Mouse (Mus musculus) layer of hippocampus, postnatal 36 days (tissue): ENCODE results near the gene Myh9. TPM values are rescaled to one million over a fixed set of nuclear protein-coding genes. Genes with fewer than 3 reads are reported as not detected.

Experiments used
- DNase-seq, 2 experiments: peaks; one replicate each; pipeline ENCODE4 v3.0.0; 2022
- total RNA-seq, 2 experiments: library from RNA; stranded (reverse); gene quantifications; 2 replicates each; pipeline ENCODE4 v1.2.3; 2021

Gene Myh9
- total RNA-seq, 2 experiments from 2014 or later: 92.4 to 103 TPM

DNA sequence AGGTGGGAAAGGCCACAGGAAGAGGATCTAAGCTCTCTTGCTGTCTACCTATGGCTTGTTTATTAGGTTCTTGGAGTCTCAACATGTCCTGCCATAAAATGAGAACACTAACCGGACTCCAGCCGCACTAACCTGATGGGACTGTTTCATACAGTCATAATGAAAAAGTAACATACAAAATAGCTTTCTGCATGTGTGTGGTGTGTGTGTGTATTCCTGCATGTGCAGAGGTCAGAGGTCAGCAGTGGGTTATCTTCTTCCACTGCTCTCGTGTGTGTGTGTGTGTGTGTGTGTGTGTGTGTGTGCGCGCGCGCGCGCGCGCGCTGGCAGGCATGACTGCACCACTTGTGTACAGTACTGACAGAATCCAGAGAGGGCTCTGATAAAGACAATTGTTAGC lies 13.7 kb downstream of the Myh9 start:
- DNase-seq: no peak

- no peak for DNase-seq
Measured at GRCm38 (mm10) chr15:77827794-77828193, 14.2 kb downstream of the Myh9 start.

DNA sequence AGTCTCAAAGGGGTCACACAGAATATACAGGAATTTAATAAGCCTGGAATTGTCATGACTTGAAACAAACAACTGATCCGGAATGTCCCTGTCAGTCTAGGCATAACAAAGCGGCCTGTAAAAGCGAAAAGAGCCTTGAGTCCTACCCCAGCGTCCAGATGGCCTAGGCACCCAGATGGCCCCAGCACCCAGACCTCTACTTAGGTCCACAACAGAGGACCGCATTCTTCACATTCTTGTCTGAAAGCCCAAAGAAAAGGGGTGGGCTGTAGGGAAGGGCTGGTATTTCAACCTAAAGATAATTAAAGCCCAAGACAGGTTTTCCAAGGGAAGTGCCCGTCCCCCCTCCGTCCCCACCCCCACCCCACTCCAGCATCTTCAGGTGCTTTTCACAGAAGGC lies 14.6 kb downstream of the Myh9 start:
- DNase-seq: no peak

GRCm38 (mm10) chr15:77825382-77825781 lies 16.6 kb downstream of the Myh9 start:
- DNase-seq: no peak

DNA sequence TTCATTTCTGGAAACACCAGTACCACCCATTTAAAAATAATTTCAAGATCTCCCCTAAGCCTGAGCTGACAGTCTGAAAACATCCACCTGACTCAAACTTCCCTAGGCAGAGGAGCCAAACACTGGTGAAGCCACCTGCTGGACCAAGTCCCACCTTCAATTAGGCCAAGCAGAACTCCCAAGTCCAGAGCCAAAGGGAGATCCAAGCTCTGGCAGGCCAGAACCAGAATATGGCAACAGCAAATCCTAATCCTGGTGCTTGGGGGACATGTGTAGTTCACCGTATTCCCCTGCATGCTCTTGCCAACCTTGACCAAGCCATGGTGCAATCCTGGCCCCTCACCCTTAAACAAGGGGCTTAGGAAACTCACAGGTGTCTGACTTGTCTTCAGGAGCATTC lies 17.7 kb downstream of the Myh9 start:
- DNase-seq: no peak

- no peak for DNase-seq
Measured at GRCm38 (mm10) chr15:77823634-77824033, 18.3 kb downstream of the Myh9 start.

- DNase-seq: no peak
Measured at GRCm38 (mm10) chr15:77823196-77823595, 18.8 kb downstream of the Myh9 start.

DNA sequence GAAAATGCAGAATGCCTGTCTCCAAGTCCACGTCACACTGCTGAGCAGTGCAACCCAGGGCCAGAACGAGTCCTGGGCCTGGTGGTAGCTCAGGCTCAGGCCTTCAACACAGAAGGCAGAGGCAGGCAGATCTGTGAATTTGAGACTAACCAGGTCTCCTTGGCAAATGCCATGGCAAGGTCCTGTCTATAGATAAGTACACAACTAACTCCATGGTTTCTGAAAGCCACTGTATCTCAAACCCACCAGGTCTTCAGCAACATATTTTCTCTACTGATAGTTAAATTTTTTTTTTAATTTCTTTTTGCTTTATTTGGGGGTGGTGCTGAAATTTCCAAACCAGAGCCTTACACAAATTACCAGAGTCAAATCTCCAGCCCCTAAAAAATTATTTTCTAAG lies 19.3 kb downstream of the Myh9 start:
- no peak for DNase-seq

DNA sequence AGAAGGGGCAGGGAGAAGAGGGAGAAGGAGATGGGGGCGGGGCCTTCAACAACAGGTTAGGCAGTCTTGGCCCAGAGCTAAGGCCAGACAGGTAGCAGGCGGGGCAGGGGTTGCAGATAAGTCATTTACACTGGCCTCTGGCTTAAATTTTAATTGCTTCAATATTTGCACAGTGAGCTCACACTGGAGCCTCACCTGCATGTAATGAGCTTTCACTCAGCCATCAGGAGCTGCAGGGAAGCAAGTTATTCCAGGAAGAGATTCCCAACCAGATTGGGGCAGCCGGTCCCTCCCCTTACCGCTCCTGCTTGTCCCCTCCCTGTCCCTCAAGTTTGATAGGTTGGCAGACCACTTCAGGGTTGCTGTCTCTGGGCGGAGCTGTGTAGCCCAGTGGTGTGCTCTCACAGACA lies 19.9 kb downstream of the Myh9 start:
- DNase-seq: no peak

DNA sequence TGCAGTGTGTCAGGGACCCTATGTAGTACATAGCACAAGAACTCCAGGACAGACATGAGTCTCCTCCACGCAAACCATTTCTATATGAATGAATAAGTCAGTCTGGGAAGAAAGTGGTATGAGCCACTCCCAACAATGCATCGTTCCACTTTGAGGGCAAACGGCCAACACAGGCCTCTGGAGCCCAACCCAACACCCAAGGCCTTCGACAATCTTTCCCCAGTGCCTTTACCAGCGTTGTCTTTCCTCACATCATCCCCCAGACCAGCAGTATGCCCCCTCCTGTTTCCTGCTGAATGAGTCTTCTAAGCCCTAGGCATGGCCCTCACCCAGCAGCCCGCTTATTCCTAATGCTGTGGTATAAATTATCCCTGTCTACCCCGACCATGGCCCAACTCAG lies 20.6 kb downstream of the Myh9 start:
- no peak for DNase-seq

DNA sequence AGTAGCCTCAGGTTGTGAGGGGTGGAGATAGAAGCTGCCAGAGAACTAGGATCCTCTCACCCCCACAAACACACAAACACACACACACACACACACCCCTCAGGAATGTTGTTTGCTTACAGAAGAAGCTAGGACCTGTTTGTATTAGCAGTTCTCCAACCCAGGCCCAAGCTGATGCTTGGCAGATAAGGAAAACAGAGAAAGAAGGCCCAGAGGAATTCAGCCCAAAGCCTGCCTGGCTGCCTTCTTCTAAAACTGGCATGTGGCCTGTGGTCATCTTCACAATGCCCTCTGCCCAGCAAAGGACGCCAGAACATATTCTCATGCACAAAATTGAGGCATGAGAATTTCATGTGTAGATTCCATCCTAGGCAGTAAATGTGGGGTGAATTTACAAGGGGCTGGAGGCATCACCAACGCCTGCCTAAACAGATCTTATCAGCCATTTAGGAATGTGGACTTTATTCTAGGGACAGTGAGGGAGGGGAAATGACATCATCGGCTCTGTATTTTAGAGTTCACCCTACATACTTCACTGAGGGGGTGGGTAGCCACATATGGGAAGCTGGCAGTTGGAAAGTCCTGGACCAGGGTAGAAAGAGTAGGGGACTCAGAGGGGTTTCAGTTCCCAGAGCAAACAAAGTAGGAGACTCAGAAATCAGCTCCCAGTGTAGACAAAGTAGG lies 21.4 kb downstream of the Myh9 start:
- DNase-seq: no peak

DNA sequence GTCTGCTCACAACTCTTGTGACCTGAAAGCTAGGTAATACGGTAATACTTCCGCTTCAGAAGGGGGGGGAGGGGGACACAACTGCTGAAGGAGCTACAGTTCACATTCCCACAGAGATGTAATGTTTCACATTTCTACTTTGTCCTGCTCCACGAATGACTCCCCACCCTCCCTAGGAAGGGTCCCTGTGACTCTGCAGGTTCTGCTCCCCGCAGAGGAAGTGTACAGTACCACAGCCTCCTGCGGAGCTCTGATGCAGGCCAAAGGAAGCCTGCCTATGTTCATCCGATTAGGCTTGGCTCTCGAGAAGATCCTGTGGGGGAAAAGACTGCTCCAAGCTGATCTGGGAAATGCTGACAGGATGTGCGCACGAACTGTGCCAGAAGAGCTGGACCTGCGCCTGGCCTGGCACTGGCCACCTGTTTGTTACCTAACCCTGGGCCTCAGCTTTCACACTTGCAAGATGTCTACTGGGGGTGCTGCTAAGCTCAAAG lies 22.0 kb downstream of the Myh9 start:
- DNase-seq: no peak

- DNase-seq: no peak
Measured at GRCm38 (mm10) chr15:77818556-77819158, 23.3 kb downstream of the Myh9 start.

- DNase-seq: no peak
Measured at GRCm38 (mm10) chr15:77817417-77817816, 24.6 kb downstream of the Myh9 start.

- DNase-seq: no peak
Measured at GRCm38 (mm10) chr15:77816601-77816950, 25.4 kb downstream of the Myh9 start.

GRCm38 (mm10) chr15:77815867-77816600 lies 25.9 kb downstream of the Myh9 start:
- no peak for DNase-seq

DNA sequence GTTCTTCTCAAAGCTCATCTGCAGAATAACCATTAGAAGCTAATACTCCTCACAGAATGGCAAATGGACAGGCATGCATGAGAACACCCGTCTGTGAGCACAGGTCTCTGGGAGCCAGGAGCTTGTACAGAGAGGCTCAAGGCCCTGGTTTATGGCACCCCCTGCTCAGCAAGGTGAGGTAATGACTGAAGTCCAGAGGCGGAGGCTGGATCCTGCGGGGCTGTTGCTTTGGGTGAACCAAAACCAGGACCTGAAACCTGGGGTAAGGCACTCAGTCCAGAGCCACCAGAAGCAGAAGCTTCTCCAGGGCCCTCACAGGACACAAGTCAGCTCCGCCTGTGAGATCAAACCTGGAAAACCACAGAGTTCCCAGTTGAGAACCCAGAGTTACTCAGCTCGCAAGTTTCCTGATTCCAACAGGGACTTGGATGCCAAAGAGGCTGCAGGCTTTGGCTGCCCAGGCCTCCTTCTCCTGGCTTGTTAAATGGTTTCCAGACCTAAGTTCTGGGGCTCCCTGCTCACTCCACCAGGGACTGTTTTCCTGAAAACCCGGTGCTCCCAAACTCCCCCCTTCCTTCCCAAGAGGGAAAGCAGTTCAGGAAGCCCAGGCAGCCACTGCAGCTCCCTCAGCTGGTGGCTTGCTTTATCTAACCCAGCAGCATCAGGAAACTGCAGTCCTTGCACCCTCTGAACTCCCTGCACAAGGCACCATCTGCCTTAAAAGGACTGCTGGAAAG lies 28.2 kb downstream of the Myh9 start:
- DNase-seq: no peak

DNA sequence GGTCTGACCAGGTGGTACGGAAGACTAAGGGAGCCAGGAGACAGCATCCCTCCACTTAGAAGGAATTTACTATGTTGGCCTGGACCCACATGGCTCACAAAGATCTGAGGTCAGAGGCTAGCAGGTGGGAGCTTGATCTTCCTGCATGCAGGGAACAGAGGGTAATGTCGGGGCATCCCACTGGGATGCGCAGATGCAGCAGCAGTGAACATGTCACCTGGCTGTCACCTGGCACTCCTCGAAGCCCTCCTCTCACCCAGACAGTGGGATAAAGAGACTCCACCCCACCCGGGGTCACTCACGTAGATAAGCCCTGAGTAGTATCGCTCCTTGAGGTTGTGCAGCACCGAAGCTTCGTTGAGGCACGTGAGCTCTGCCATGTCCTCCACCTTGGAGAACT lies 29.4 kb downstream of the Myh9 start:
- no peak for DNase-seq

GRCm38 (mm10) chr15:77811099-77811760 lies 30.7 kb downstream of the Myh9 start:
- no peak for DNase-seq

DNA sequence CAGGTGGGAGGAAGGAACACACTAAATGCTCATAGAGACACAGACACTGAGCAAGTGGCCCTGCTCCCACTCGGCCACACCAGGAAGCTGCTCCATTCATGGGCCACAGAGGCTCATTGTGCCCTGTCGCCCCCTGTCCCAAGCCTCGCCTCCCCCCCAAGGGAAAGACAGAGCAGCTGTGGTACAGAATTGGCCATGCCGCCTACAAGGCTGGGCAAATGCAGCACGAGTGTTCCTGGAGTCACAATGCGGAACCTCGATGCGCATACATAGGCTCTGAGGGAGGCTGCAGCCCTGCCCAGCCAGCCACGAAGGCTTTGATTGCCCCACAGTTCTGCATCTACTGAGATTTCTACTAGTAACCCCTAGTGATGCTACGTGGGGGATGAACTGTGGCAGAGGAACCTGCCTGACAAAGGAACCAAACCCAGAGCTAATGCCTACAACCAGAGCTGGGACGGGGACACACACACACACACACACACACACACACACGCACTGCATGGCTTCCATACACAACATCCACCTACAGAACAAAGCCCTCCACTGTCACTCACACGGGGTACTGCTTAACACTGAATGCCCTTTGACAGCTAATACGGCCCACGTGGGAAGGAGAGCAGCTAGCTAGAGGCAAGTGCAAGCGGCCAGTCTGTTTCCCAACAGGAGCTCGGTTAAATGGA lies 31.4 kb downstream of the Myh9 start:
- no peak for DNase-seq

- DNase-seq: no peak
Measured at GRCm38 (mm10) chr15:77809434-77809833, 32.5 kb downstream of the Myh9 start.

- DNase-seq: no peak
Measured at GRCm38 (mm10) chr15:77807264-77807585, 34.8 kb downstream of the Myh9 start.
